Mouse (Mus musculus): ENCODE results near the gene G530012D18Rik. TPM values are rescaled to one million over a fixed set of nuclear protein-coding genes. Genes with fewer than 3 reads are reported as not detected.
"Not testable (repeated sequence)": the region's sequence is repeated elsewhere in the genome, so short reads cannot be mapped to it uniquely, and the experiment has no call there.

Gene G530012D18Rik
- polyA plus RNA-seq, 1 experiment from 2014 or later, result not detected

DNA sequence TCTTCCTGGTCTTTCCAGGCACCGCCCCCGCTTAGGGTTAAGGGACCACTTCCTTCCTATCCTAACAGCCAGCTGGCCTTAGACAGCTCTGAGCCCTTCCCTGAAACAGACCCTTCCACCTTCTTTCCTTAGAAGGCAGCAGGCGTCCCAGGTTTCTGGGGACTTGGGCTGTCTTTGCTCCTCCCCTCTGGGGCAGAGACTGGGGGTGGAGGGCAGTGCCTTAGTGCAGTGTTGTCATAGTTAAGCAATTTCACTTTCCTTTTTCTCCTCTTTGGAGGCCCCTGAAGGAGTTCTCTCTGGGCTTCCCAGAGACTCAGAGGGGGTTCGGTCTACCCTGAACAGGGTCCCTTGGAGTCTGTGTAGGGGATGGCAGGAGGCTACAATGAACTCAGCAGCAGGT is 25.3 kb downstream of the G530012D18Rik start:
- WGBS, result 59% methylated on average over 4 of the region's 4 CpGs

GRCm38 (mm10) chr1:85604341-85604740 is 28.9 kb downstream of the G530012D18Rik start:
- not testable (repeated sequence) for H3K9me3 ChIP-seq (ENCODE audit: control insufficient read depth, low read length); H3K27me3 ChIP-seq (replicated peaks; ENCODE audit: control insufficient read depth, insufficient read depth, low read length); ATAC-seq (replicated peaks; ENCODE audit: low FRiP score, low TSS enrichment, low read depth); H3K4me2 ChIP-seq (ENCODE audit: low read length); H3K36me3 ChIP-seq (ENCODE audit: control insufficient read depth, insufficient read depth, low read length); H3K27ac ChIP-seq (ENCODE audit: low read depth); DNase-seq (ENCODE audit: low spot score); H3K9ac ChIP-seq (ENCODE audit: low read length); H3K4me1 ChIP-seq (replicated peaks; ENCODE audit: control insufficient read depth, insufficient read depth, low read length); H3K4me3 ChIP-seq (ENCODE audit: low read depth, low read length)
- WGBS, result no CpG with 5 or more reads among the region's 1 CpGs

More for the DNA sequence above, 25.3 kb downstream of the G530012D18Rik start:
- H3K4me3 ChIP-seq (ENCODE audit: low read depth, low read length); H3K4me1 ChIP-seq (replicated peaks; ENCODE audit: control insufficient read depth, insufficient read depth, low read length); H3K4me2 ChIP-seq (ENCODE audit: low read length); DNase-seq (ENCODE audit: low spot score); H3K9me3 ChIP-seq (ENCODE audit: control insufficient read depth, low read length); H3K9ac ChIP-seq (ENCODE audit: low read length); H3K27me3 ChIP-seq (replicated peaks; ENCODE audit: control insufficient read depth, insufficient read depth, low read length); H3K36me3 ChIP-seq (ENCODE audit: control insufficient read depth, insufficient read depth, low read length); H3K27ac ChIP-seq (ENCODE audit: low read depth); ATAC-seq (replicated peaks; ENCODE audit: low FRiP score, low TSS enrichment, low read depth): not testable (repeated sequence)

GRCm38 (mm10) chr1:85608361-85608760 is 32.9 kb downstream of the G530012D18Rik start:
- ATAC-seq (replicated peaks; ENCODE audit: low FRiP score, low TSS enrichment, low read depth); H3K36me3 ChIP-seq (ENCODE audit: control insufficient read depth, insufficient read depth, low read length); H3K9me3 ChIP-seq (ENCODE audit: control insufficient read depth, low read length); H3K4me3 ChIP-seq (ENCODE audit: low read depth, low read length); H3K27ac ChIP-seq (ENCODE audit: low read depth); H3K4me2 ChIP-seq (ENCODE audit: low read length); H3K27me3 ChIP-seq (replicated peaks; ENCODE audit: control insufficient read depth, insufficient read depth, low read length); DNase-seq (ENCODE audit: low spot score); H3K4me1 ChIP-seq (replicated peaks; ENCODE audit: control insufficient read depth, insufficient read depth, low read length); H3K9ac ChIP-seq (ENCODE audit: low read length): not testable (repeated sequence)
- WGBS, result 86% methylated on average over 3 of the region's 4 CpGs

DNA sequence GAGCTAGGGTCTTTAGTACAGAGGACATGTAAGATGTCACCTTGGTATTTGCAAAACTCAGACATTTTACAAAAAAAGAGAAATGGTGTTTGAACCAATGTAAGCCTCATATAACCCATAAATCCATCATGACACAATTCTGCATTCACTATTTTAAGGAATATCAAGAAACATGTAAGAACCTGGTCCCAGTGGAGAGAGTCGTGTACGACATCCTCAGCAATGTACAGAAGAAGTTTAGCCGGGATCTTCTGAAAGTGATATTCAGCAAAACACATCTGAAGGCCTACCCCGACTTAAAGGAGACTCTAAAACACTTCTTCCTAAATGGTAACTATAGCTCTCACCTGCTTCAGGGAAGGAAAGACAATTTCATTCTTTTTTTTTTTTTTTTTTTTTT is 35.1 kb downstream of the G530012D18Rik start:
- DNase-seq (ENCODE audit: low spot score); H3K27me3 ChIP-seq (replicated peaks; ENCODE audit: control insufficient read depth, insufficient read depth, low read length); H3K4me1 ChIP-seq (replicated peaks; ENCODE audit: control insufficient read depth, insufficient read depth, low read length); H3K36me3 ChIP-seq (ENCODE audit: control insufficient read depth, insufficient read depth, low read length); H3K27ac ChIP-seq (ENCODE audit: low read depth); H3K9ac ChIP-seq (ENCODE audit: low read length); ATAC-seq (replicated peaks; ENCODE audit: low FRiP score, low TSS enrichment, low read depth); H3K4me3 ChIP-seq (ENCODE audit: low read depth, low read length); H3K4me2 ChIP-seq (ENCODE audit: low read length); H3K9me3 ChIP-seq (ENCODE audit: control insufficient read depth, low read length): not testable (repeated sequence)
- WGBS, result no CpG with 5 or more reads among the region's 4 CpGs

- H3K36me3 ChIP-seq (ENCODE audit: control insufficient read depth, insufficient read depth, low read length); H3K4me2 ChIP-seq (ENCODE audit: low read length); H3K9ac ChIP-seq (ENCODE audit: low read length); DNase-seq (ENCODE audit: low spot score); ATAC-seq (replicated peaks; ENCODE audit: low FRiP score, low TSS enrichment, low read depth); H3K4me3 ChIP-seq (ENCODE audit: low read depth, low read length); H3K27me3 ChIP-seq (replicated peaks; ENCODE audit: control insufficient read depth, insufficient read depth, low read length); H3K9me3 ChIP-seq (ENCODE audit: control insufficient read depth, low read length); H3K4me1 ChIP-seq (replicated peaks; ENCODE audit: control insufficient read depth, insufficient read depth, low read length); H3K27ac ChIP-seq (ENCODE audit: low read depth): not testable (repeated sequence)
- 91% methylated on average over 3 of the region's 3 CpGs for WGBS
These were observed 39.6 kb downstream of the G530012D18Rik start for GRCm38 (mm10) chr1:85615096-85615495.

DNA sequence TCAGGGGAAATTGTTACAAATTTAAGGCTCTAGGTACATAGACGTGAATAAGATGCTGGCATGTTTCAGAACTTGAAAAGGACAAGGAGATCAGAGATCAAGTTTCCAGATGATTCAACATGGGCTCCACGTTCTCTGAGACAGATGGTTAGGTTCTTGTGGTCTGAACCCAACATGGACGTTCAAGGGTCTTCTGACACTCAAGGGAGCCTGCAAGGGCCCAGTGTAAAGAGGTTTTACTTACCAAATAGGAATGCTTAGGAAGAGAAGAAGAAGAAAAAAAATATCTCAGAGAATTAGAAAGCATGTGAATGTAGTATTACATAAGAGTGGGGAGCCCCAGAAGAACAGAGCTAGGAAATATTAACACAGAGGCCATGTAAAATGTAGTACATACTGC is 40.3 kb downstream of the G530012D18Rik start:
- not testable (repeated sequence) for H3K4me1 ChIP-seq (replicated peaks; ENCODE audit: control insufficient read depth, insufficient read depth, low read length); H3K27ac ChIP-seq (ENCODE audit: low read depth); H3K4me3 ChIP-seq (ENCODE audit: low read depth, low read length); DNase-seq (ENCODE audit: low spot score); H3K4me2 ChIP-seq (ENCODE audit: low read length); H3K9me3 ChIP-seq (ENCODE audit: control insufficient read depth, low read length); H3K27me3 ChIP-seq (replicated peaks; ENCODE audit: control insufficient read depth, insufficient read depth, low read length); H3K9ac ChIP-seq (ENCODE audit: low read length); H3K36me3 ChIP-seq (ENCODE audit: control insufficient read depth, insufficient read depth, low read length); ATAC-seq (replicated peaks; ENCODE audit: low FRiP score, low TSS enrichment, low read depth)
- 73% methylated on average over 3 of the region's 3 CpGs for WGBS

DNA sequence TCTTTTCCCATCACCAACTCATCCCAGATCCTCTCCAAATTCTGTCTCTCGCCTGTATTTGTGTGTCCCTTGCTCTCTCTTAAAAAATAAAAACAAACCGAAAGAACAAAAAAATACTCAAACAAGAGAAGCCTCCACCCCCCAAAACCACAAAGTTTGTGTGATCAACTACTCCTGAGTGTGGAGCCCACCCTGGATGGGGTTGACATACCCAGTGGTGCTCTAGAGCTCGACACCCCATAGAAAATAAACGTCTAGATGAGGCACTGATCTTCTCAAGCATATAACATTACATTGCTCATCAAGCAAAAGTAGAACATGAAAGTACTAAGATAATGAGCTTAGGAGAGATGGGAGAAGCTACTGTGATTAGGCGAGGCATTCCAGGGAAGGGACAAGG is 41.7 kb downstream of the G530012D18Rik start:
- ATAC-seq (replicated peaks; ENCODE audit: low FRiP score, low TSS enrichment, low read depth); H3K27ac ChIP-seq (ENCODE audit: low read depth); H3K9ac ChIP-seq (ENCODE audit: low read length); H3K4me2 ChIP-seq (ENCODE audit: low read length); H3K9me3 ChIP-seq (ENCODE audit: control insufficient read depth, low read length); H3K27me3 ChIP-seq (replicated peaks; ENCODE audit: control insufficient read depth, insufficient read depth, low read length); DNase-seq (ENCODE audit: low spot score); H3K4me3 ChIP-seq (ENCODE audit: low read depth, low read length); H3K36me3 ChIP-seq (ENCODE audit: control insufficient read depth, insufficient read depth, low read length); H3K4me1 ChIP-seq (replicated peaks; ENCODE audit: control insufficient read depth, insufficient read depth, low read length): not testable (repeated sequence)
- 66% methylated on average over 4 of the region's 5 CpGs for WGBS

DNA sequence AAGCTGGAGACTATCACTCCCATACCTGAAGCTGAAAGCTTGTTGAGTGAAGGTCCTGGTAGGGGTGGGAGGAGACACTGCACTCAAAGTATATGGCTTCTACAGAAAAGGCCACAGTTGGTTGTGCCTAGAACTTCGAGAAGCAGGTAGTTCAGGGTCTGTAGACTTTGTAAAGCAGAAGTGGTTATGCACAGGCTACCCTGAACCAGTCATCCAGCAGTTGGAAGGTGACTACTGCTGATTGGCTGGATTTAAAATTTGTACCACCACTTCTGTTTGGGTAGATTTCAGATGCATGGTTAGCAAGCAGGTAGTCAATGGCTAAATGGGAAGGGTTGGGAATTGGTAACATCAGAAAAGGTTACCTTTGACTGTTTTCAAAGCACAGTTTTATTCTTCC is 43.2 kb downstream of the G530012D18Rik start:
- not testable (repeated sequence) for H3K9ac ChIP-seq (ENCODE audit: low read length); H3K4me1 ChIP-seq (replicated peaks; ENCODE audit: control insufficient read depth, insufficient read depth, low read length); H3K4me2 ChIP-seq (ENCODE audit: low read length); H3K9me3 ChIP-seq (ENCODE audit: control insufficient read depth, low read length); DNase-seq (ENCODE audit: low spot score); ATAC-seq (replicated peaks; ENCODE audit: low FRiP score, low TSS enrichment, low read depth); H3K36me3 ChIP-seq (ENCODE audit: control insufficient read depth, insufficient read depth, low read length); H3K27ac ChIP-seq (ENCODE audit: low read depth); H3K27me3 ChIP-seq (replicated peaks; ENCODE audit: control insufficient read depth, insufficient read depth, low read length); H3K4me3 ChIP-seq (ENCODE audit: low read depth, low read length)
- WGBS, result 86% methylated on average over 1 of the region's 1 CpGs
